Mouse (Mus musculus) liver, embryonic 16.5 days (tissue): Measurements from ENCODE around the gene Tmcc3. TPM values are rescaled to one million over a fixed set of nuclear protein-coding genes. Genes with fewer than 3 reads are reported as not detected.

Source experiments
- ATAC-seq: fragments of 200-750 bp; cut with Nextera tagmentation; 2 replicates; pipeline ENCODE4 v1.8.0; 2017; ENCODE audit warnings: low read depth, mild to moderate bottlenecking, moderate number of reproducible peaks, moderate library complexity
- H3K27ac ChIP-seq: fragments of 300-500 bp; sonication (generic); 2 replicates; pipeline ENCODE4 v1.5.1; 2014; ENCODE audit warnings: mild to moderate bottlenecking, low read length
- H3K27me3 ChIP-seq: fragments of 300-500 bp; sonication (generic); 2 replicates; pipeline ENCODE4 v1.6.1; 2014; ENCODE audit warnings: low read depth, low read length, mixed read lengths; ENCODE audit not compliant: control insufficient read depth, insufficient read depth
- H3K36me3 ChIP-seq: fragments of 300-500 bp; sonication (generic); 2 replicates; pipeline ENCODE4 v1.6.1; 2014; ENCODE audit warnings: mild to moderate bottlenecking; ENCODE audit not compliant: control insufficient read depth, insufficient read depth
- H3K4me1 ChIP-seq: fragments of 300-500 bp; sonication (generic); 2 replicates; pipeline ENCODE4 v1.6.1; 2014; ENCODE audit warnings: low read depth, low read length, mixed read lengths; ENCODE audit not compliant: control insufficient read depth
- H3K4me2 ChIP-seq: fragments of 300-500 bp; sonication (generic); 2 replicates; pipeline ENCODE4 v1.6.1; 2014; ENCODE audit warnings: low read depth, low read length, mixed read lengths
- H3K4me3 ChIP-seq: fragments of 300-500 bp; sonication (generic); 2 replicates; pipeline ENCODE4 v1.5.1; 2014; ENCODE audit warnings: low read depth, mild to moderate bottlenecking, low read length
- H3K9ac ChIP-seq: fragments of 300-500 bp; sonication (generic); 2 replicates; pipeline ENCODE4 v1.6.1; 2014; ENCODE audit warnings: low read depth, low read length
- H3K9me3 ChIP-seq: fragments of 300-500 bp; sonication (generic); replicated peaks from 2 replicates; pipeline ENCODE4 v1.6.1; 2016; ENCODE audit warnings: low read length; ENCODE audit not compliant: control insufficient read depth
- WGBS: fragments of 180-500 bp; shearing (Covaris S2); extraction: QIAGEN DNeasy Blood & Tissue Kit; methylation state at CpG from one replicate; pipeline ENCODE4 v1.1.7; 2014; ENCODE audit not compliant: insufficient replicate concordance; 5-methylcytosine and 5-hydroxymethylcytosine counted together
- polyA plus RNA-seq: library from polyadenylated mRNA; unstranded; fragments of >200 nt; fragmentation: Nextera tagmentation; extraction: Ambion mirVana; gene quantifications from 2 replicates; pipeline ENCODE4 v1.2.1, GENCODE M21; 2015

Tmcc3 gene
- polyA plus RNA-seq, 1 experiment from 2014 or later: 6.7 TPM

DNA sequence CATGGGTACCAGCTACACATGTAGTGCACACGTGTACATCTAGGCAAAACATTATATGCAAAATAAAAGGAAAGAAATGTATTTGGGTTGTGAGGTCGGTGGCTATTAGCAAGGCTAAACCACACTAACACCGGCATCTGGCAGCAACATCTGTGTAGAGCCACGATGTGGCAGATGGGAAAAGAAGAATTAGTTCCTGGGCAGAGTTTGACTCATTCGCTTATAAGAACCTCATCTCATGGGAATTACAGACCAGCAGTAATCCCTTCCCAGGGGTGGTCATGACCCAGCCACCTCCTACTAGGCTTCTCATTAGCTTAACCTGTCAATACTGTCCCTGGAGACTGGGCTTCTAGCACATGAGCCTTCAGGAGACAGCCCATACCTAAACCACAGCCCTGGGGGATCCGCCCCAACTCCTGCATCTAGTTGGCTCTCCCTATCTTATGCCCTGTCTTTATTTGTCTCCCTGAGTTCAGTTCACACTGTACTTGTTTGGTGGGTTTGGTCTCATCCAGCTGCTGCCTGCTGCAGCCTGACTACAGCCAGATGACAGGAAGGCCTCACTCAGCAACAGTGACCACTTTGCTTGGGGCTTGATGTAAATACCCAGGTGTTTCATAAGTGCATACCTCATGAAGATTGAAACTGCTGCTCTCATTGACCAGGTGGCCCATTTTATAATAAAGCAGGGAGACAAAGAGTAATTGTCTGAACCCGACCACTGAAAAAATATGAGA, 183.9 kb downstream of the Tmcc3 start:
- no peak for ATAC-seq
- Histone ChIP-seq H3K27ac (no peak overlapping the region), H3K9ac (no peak overlapping the region), H3K4me1 (no peaks in the 10 kb centered on the region), H3K9me3 (no peaks in the 10 kb centered on the region), H3K4me3 (no peak overlapping the region), H3K4me2 (no peak overlapping the region), H3K27me3 (no peaks in the 10 kb centered on the region), H3K36me3 (no peaks in the 10 kb centered on the region)
- 65% methylated on average over 7 of the region's 7 CpGs for WGBS

DNA sequence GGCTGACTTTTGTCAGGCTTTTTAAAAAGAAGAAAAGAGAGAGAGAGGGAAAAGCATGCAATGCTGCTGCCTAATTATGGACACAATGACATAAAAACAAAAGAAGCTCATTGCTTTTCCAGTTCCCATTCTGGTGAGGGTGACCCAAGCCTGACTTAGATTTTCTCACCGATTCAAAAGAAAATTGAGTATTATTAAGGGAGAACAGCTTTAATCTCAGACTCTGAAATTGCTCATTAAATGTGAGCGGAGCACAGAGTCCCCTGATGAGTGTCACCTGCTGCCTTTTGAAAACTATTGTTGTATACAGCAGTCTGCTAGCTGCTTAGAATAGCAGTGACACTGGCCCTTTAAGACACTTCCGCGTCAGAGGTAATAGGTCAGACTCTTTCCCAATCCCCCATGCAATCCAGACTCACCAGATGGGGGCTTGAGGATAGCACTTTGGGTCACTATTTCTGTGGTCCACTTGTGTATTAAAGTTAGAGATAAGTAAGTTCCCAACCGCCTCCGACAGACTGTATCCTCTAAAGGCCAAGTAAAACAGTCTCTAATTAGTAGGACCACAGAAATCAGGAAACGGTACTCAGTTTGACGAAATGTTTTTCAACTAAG, 185.2 kb downstream of the Tmcc3 start:
- Histone ChIP-seq H3K4me2 (no peak overlapping the region), H3K27me3 (no peaks in the 10 kb centered on the region), H3K27ac (no peak overlapping the region), H3K9me3 (no peaks in the 10 kb centered on the region), H3K4me1 (no peaks in the 10 kb centered on the region), H3K36me3 (no peaks in the 10 kb centered on the region), H3K4me3 (no peak overlapping the region), H3K9ac (no peak overlapping the region)
- WGBS: 64% methylated on average over 8 of the region's 8 CpGs
- no peak for ATAC-seq

DNA sequence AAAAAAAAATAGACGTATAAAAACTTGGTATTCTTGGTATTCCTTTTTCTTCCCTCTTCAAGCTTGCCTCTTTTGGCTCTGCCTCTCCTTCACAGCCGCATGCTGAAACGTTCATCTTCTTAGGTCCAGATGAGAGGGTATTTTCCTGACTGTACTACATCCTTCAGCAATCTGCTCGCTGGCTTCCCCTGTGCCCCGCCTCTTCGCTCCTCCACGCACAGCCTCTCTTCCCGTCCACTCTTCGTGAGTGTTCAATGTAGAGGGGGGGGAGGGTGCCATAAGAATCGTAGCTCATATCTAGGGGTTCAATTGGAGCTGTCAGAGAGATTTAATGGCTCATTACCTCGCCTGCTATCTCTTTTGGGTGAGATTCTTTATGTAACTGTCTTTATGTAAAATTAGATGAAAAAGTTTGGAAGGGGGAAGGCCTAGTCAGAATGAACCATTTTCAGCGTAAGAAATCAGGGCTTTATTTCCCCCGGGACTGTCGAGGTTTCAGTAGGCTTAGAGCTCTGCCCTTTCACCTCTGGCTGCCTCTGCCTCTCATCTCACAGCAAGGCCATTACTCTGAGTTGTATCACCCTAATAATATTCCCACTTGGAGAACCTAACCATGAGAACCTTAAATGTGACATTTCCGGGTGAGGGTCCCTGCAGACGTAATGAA, 188.6 kb downstream of the Tmcc3 start:
- no peaks in the 10 kb centered on the region for H3K4me1 ChIP-seq
- H3K27me3 ChIP-seq: no peaks in the 10 kb centered on the region
- no peak for ATAC-seq
- no peaks in the 10 kb centered on the region for H3K9me3 ChIP-seq
- H3K4me2 ChIP-seq: no peak overlapping the region
- 51% methylated on average over 16 of the region's 16 CpGs for WGBS
- H3K9ac ChIP-seq: no peak overlapping the region
- H3K27ac ChIP-seq: no peak overlapping the region
- no peaks in the 10 kb centered on the region for H3K36me3 ChIP-seq
- H3K4me3 ChIP-seq: no peak overlapping the region

DNA sequence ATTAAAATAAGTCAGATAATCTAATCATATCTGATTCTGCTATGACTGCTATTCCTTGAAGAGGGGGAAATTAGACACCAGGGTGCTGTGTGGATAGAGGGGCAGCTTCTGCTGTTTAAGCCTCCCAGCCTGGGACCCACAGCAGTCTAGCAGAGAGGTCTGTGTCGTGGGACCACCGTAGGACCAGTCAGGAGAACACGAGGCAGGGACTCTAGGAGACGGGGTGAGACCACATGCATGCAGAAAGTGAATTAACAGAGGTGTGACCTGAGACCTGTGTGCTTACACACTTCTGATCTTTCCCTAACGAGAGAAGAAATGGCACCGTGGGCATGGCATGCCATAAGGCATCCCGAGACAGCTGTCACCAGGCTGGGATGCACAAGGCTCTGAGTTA, 189.1 kb downstream of the Tmcc3 start:
- no peak for ATAC-seq
- Histone ChIP-seq H3K36me3 (no peaks in the 10 kb centered on the region), H3K9me3 (no peaks in the 10 kb centered on the region), H3K4me2 (no peak overlapping the region), H3K4me3 (no peak overlapping the region), H3K27me3 (no peaks in the 10 kb centered on the region), H3K9ac (no peak overlapping the region), H3K4me1 (no peaks in the 10 kb centered on the region), H3K27ac (no peak overlapping the region)
- 66% methylated on average over 7 of the region's 7 CpGs for WGBS

DNA sequence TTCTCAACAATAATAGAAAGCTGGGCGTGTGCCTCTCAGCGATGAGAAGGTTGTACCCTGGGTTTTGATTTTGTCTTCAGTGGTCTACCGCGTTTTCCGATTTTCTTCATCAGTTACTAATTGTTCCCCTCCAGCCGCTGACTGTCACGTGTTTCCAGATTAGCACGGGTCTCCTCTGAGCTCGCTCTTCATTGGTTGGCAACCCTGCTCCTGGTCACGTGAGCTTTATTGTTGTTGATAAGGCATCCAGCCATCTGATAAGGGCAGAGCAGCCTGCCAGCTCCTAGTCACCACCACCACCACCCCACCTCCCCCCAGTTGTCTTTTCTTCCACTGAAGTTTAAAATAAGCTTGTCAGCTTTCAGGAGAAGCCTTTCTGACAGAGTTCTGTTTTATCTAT, 190.0 kb downstream of the Tmcc3 start:
- 60% methylated on average over 10 of the region's 10 CpGs for WGBS
- ATAC-seq: no peak

DNA sequence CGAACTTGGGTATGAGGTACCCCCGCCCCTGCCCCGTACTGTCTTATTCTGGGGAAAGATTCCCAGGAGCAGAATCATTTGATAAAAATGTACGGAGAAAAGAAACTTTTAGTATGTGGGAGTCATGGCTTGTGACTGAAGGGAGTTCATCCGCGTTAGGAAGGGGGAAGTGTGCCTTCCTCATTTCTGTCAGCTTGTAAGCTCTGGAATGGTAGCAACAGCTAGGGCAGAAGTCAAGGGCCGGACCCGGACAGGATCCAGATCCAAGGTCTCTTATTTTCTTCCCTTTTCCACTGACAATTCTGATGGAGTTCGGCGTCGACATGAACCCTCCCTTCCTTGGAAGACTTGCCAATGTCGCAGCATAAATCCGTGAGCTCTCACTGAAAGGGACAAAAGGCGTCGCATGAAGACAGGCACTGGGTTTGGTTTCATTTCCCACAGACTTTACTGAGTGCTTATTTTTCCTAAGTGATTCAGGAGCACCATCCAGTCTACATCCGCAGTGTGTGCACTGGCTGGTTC, 193.6 kb downstream of the Tmcc3 start:
- no peaks in the 10 kb centered on the region for H3K4me1 ChIP-seq
- H3K9me3 ChIP-seq: no peaks in the 10 kb centered on the region
- WGBS: 58% methylated on average over 16 of the region's 16 CpGs
- H3K27me3 ChIP-seq: no peaks in the 10 kb centered on the region
- no peak overlapping the region for H3K9ac ChIP-seq
- no peak overlapping the region for H3K27ac ChIP-seq
- no peak overlapping the region for H3K4me2 ChIP-seq
- no peak for ATAC-seq
- no peak overlapping the region for H3K4me3 ChIP-seq
- H3K36me3 ChIP-seq: no peaks in the 10 kb centered on the region

More for the DNA sequence above, 190.0 kb downstream of the Tmcc3 start:
- Histone ChIP-seq H3K9ac (no peak overlapping the region), H3K27ac (no peak overlapping the region), H3K9me3 (no peaks in the 10 kb centered on the region), H3K27me3 (no peaks in the 10 kb centered on the region), H3K36me3 (no peaks in the 10 kb centered on the region), H3K4me1 (no peaks in the 10 kb centered on the region), H3K4me2 (no peak overlapping the region), H3K4me3 (no peak overlapping the region)

DNA sequence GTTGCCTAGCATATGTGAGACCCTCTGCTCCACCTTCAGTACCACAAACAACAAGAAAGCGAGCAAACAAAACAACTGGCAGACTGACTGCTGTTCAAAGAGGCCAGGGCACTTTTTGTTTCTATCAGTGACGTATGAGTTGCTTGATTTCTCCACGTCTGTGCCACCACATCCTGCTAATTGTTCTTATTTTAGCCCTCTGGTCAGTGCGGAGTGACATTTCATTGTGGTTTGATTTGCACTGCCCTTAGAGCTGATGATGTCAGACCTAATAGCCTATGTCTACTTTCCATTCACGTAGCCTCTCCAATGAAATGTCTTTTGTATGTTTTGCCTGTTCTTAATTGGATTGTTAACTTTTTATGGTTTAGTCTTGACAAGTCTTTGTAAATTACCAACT, 197.1 kb downstream of the Tmcc3 start:
- WGBS: 31% methylated on average over 5 of the region's 5 CpGs
- no peaks in the 10 kb centered on the region for H3K4me1 ChIP-seq
- H3K27me3 ChIP-seq: peaks cover 7% of the 10 kb centered on the region
- no peak for ATAC-seq
- no peaks in the 10 kb centered on the region for H3K9me3 ChIP-seq
- no peaks in the 10 kb centered on the region for H3K36me3 ChIP-seq
- H3K27ac ChIP-seq: no peak overlapping the region
- no peak overlapping the region for H3K9ac ChIP-seq
- H3K4me3 ChIP-seq: no peak overlapping the region
- no peak overlapping the region for H3K4me2 ChIP-seq

DNA sequence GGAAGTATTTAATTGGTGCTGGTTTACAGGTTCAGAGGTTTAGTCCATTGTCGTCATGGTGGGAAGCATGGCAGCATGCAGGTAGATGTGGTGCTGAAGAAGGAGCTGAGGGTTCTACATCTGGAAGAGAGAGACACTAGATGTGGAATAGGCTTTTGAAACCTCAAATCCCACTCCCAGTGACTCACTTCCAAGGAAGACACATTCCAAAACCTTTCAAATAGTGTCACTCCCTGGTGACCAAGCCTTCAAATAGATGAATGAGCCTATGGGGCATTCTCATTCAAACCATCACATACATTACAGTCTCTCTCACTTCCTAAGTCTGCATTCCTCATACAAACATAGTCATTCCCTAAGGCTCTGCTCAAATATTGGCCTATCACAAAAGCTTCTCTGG, 201.0 kb downstream of the Tmcc3 start:
- no peak overlapping the region for H3K9ac ChIP-seq
- ATAC-seq: no peak
- no peaks in the 10 kb centered on the region; the same call in none of the 2 replicates for H3K4me1 ChIP-seq
- no peaks in the 10 kb centered on the region for H3K36me3 ChIP-seq
- no peaks in the 10 kb centered on the region for H3K9me3 ChIP-seq
- peaks cover 42% of the 10 kb centered on the region for H3K27me3 ChIP-seq
- no peak overlapping the region for H3K27ac ChIP-seq
- no peak overlapping the region for H3K4me3 ChIP-seq
- H3K4me2 ChIP-seq: no peak overlapping the region
- 78% methylated on average over 1 of the region's 1 CpGs for WGBS

DNA sequence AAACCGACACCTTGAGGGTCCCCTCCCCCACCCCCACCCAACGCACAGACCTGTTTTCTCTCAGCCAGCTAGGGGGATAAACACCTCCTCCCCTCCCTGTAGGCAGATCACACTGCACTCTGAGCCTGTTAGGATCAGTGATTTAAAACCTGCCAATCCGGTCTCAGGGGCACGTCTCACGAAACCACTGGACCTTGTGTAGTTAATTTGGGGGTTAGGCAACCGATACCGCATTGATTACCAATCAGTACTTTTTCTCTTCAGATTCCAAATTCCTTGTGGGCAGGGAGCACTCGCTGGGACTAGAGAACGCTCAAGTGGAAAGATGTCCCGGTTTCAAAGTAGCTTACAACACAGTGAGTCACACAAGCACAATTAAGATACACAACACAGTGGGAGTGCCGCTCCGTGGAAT, 202.3 kb downstream of the Tmcc3 start:
- ATAC-seq: no peak

More for the DNA sequence above, 202.3 kb downstream of the Tmcc3 start:
- no peak overlapping the region; the same call in 1 of the 2 replicates for H3K9ac ChIP-seq
- peak overlapping the region; percentile 77 for H3K4me2 ChIP-seq
- H3K4me1 ChIP-seq: no peaks in the 10 kb centered on the region; the same call in none of the 2 replicates
- H3K9me3 ChIP-seq: no peaks in the 10 kb centered on the region
- no peaks in the 10 kb centered on the region for H3K36me3 ChIP-seq
- peak overlapping the region; percentile 70 for H3K4me3 ChIP-seq
- no peak overlapping the region; the same call in 1 of the 2 replicates for H3K27ac ChIP-seq
- H3K27me3 ChIP-seq: peaks cover 45% of the 10 kb centered on the region
- WGBS: 4% methylated on average over 12 of the region's 12 CpGs
